Mouse (Mus musculus): Measurements from ENCODE around the gene Il4i1. TPM values are rescaled to one million over a fixed set of nuclear protein-coding genes. Genes with fewer than 3 reads are reported as not detected.
A peak's percentile ranks its signal among the peaks of the same experiment; 100 is the strongest.

The Il4i1 gene
- polyA plus RNA-seq, 1 experiment from 2014 or later = 0.69 TPM

GRCm38 (mm10) chr7:44860576-44861428 is 44.6 kb downstream of the Il4i1 start:
- Histone ChIP-seq H3K4me3 (ENCODE audit: low read depth, low read length) (no peak overlapping the region), H3K4me2 (replicated peaks; ENCODE audit: low read depth) (0 out of 2 replicates have a peak overlapping the region, but pooled peaks have one; percentile 11), H3K4me1 (replicated peaks; ENCODE audit: control insufficient read depth, insufficient read depth) (peaks cover 7% of the 10 kb centered on the region), H3K36me3 (ENCODE audit: control insufficient read depth, insufficient read depth, low read length) (peaks cover 27% of the 10 kb centered on the region), H3K9ac (ENCODE audit: low read length) (no peak overlapping the region), H3K27me3 (ENCODE audit: control insufficient read depth, insufficient read depth, low read length) (no peaks in the 10 kb centered on the region), H3K27ac (replicated peaks) (peak overlapping the region; percentile 40), H3K9me3 (ENCODE audit: control insufficient read depth, low read length) (no peaks in the 10 kb centered on the region)
- DNase-seq (ENCODE audit: low spot score) (peak; percentile 80), ATAC-seq (ENCODE audit: low FRiP score, low TSS enrichment) (peak; percentile 31; the same call in 1 of the 2 replicates)
- TF ChIP-seq CTCF (IDR thresholded peaks at IDR 0.05; ENCODE audit: low read depth) (peak; percentile 92), EP300 (optimal IDR thresholded peaks at IDR 0.05) (no peak)
- WGBS = 45% methylated on average over 22 of the region's 22 CpGs

- H3K27me3 ChIP-seq (ENCODE audit: control insufficient read depth, insufficient read depth, low read length) = no peaks in the 10 kb centered on the region
- H3K4me1 ChIP-seq (replicated peaks; ENCODE audit: control insufficient read depth, insufficient read depth) = peaks cover 10% of the 10 kb centered on the region
- no peak overlapping the region for H3K9ac ChIP-seq (ENCODE audit: low read length)
- H3K9me3 ChIP-seq (ENCODE audit: control insufficient read depth, low read length) = no peaks in the 10 kb centered on the region
- ATAC-seq (ENCODE audit: low FRiP score, low TSS enrichment) (no peak), DNase-seq (ENCODE audit: low spot score) (no peak)
- peak; percentile 16; the same call in 1 of the 2 replicates for TF ChIP-seq CTCF (IDR thresholded peaks at IDR 0.05; ENCODE audit: low read depth)
- TF ChIP-seq EP300 (optimal IDR thresholded peaks at IDR 0.05) = no peak
- H3K27ac ChIP-seq (replicated peaks) = peak overlapping the region; percentile 40
- 73% methylated on average over 14 of the region's 14 CpGs for WGBS
- H3K36me3 ChIP-seq (ENCODE audit: control insufficient read depth, insufficient read depth, low read length) = peaks cover 27% of the 10 kb centered on the region
- no peak overlapping the region for H3K4me2 ChIP-seq (replicated peaks; ENCODE audit: low read depth)
- no peak overlapping the region for H3K4me3 ChIP-seq (ENCODE audit: low read depth, low read length)
Measured at GRCm38 (mm10) chr7:44861429-44861816, 45.2 kb downstream of the Il4i1 start.

GRCm38 (mm10) chr7:44862434-44862833 is 46.2 kb downstream of the Il4i1 start:
- H3K27ac ChIP-seq (replicated peaks) = no peak overlapping the region
- peaks cover 19% of the 10 kb centered on the region for H3K4me1 ChIP-seq (replicated peaks; ENCODE audit: control insufficient read depth, insufficient read depth)
- ATAC-seq (ENCODE audit: low FRiP score, low TSS enrichment) (no peak), DNase-seq (ENCODE audit: low spot score) (no peak)
- no peak overlapping the region for H3K4me3 ChIP-seq (ENCODE audit: low read depth, low read length)
- H3K9me3 ChIP-seq (ENCODE audit: control insufficient read depth, low read length) = no peaks in the 10 kb centered on the region
- no peak overlapping the region for H3K4me2 ChIP-seq (replicated peaks; ENCODE audit: low read depth)
- peaks cover 27% of the 10 kb centered on the region for H3K36me3 ChIP-seq (ENCODE audit: control insufficient read depth, insufficient read depth, low read length)
- TF ChIP-seq EP300 (optimal IDR thresholded peaks at IDR 0.05) = no peak
- no peak for TF ChIP-seq CTCF (IDR thresholded peaks at IDR 0.05; ENCODE audit: low read depth)
- 69% methylated on average over 8 of the region's 8 CpGs for WGBS
- H3K27me3 ChIP-seq (ENCODE audit: control insufficient read depth, insufficient read depth, low read length) = no peaks in the 10 kb centered on the region
- H3K9ac ChIP-seq (ENCODE audit: low read length) = no peak overlapping the region

GRCm38 (mm10) chr7:44863210-44863609 is 47.0 kb downstream of the Il4i1 start:
- Histone ChIP-seq H3K4me3 (ENCODE audit: low read depth, low read length) (no peak overlapping the region), H3K27me3 (ENCODE audit: control insufficient read depth, insufficient read depth, low read length) (no peaks in the 10 kb centered on the region), H3K36me3 (ENCODE audit: control insufficient read depth, insufficient read depth, low read length) (peaks cover 27% of the 10 kb centered on the region), H3K4me1 (replicated peaks; ENCODE audit: control insufficient read depth, insufficient read depth) (peaks cover 23% of the 10 kb centered on the region), H3K27ac (replicated peaks) (no peak overlapping the region), H3K9me3 (ENCODE audit: control insufficient read depth, low read length) (no peaks in the 10 kb centered on the region), H3K4me2 (replicated peaks; ENCODE audit: low read depth) (no peak overlapping the region), H3K9ac (ENCODE audit: low read length) (no peak overlapping the region)
- DNase-seq (ENCODE audit: low spot score) = no peak
- TF ChIP-seq EP300 (optimal IDR thresholded peaks at IDR 0.05) = no peak
- no peak for TF ChIP-seq CTCF (IDR thresholded peaks at IDR 0.05; ENCODE audit: low read depth)
- ATAC-seq (ENCODE audit: low FRiP score, low TSS enrichment) = no peak
- 83% methylated on average over 14 of the region's 14 CpGs for WGBS

- ATAC-seq (ENCODE audit: low FRiP score, low TSS enrichment) (no peak), DNase-seq (ENCODE audit: low spot score) (no peak)
- TF ChIP-seq CTCF (IDR thresholded peaks at IDR 0.05; ENCODE audit: low read depth) (no peak), EP300 (optimal IDR thresholded peaks at IDR 0.05) (no peak)
- peaks cover 27% of the 10 kb centered on the region for H3K36me3 ChIP-seq (ENCODE audit: control insufficient read depth, insufficient read depth, low read length)
- no peak overlapping the region for H3K9ac ChIP-seq (ENCODE audit: low read length)
- no peak overlapping the region for H3K4me2 ChIP-seq (replicated peaks; ENCODE audit: low read depth)
- H3K27ac ChIP-seq (replicated peaks) = no peak overlapping the region
- 82% methylated on average over 11 of the region's 11 CpGs for WGBS
- H3K4me3 ChIP-seq (ENCODE audit: low read depth, low read length) = no peak overlapping the region
- no peaks in the 10 kb centered on the region for H3K27me3 ChIP-seq (ENCODE audit: control insufficient read depth, insufficient read depth, low read length)
- H3K9me3 ChIP-seq (ENCODE audit: control insufficient read depth, low read length) = no peaks in the 10 kb centered on the region
- peaks cover 23% of the 10 kb centered on the region for H3K4me1 ChIP-seq (replicated peaks; ENCODE audit: control insufficient read depth, insufficient read depth)
Measured at GRCm38 (mm10) chr7:44863982-44864494, 47.9 kb downstream of the Il4i1 start.
